Mouse (Mus musculus): ENCODE data around the gene Fkbp6.

Fkbp6 gene

GRCm38 (mm10) chr5:135351606-135352005, 1.8 kb upstream of the Fkbp6 start:
- in situ Hi-C loops (cut with MboI, MseI): no loop called here

- in situ Hi-C loops (cut with MboI, MseI): no loop called here
These were observed 2.3 kb downstream of the Fkbp6 start for GRCm38 (mm10) chr5:135347511-135348011.

GRCm38 (mm10) chr5:135346430-135346829, 3.4 kb downstream of the Fkbp6 start:
- in situ Hi-C loops (cut with MboI, MseI): no loop called here

- in situ Hi-C loops (cut with MboI, MseI): no loop called here
These were observed 3.9 kb downstream of the Fkbp6 start for GRCm38 (mm10) chr5:135345989-135346388.

GRCm38 (mm10) chr5:135337575-135337974, 12.3 kb downstream of the Fkbp6 start:
- in situ Hi-C loops (cut with MboI, MseI): no loop called here

GRCm38 (mm10) chr5:135331161-135331560, 18.7 kb downstream of the Fkbp6 start:
- in situ Hi-C loops (cut with MboI, MseI): no loop called here

- in situ Hi-C loops (cut with MboI, MseI): no loop called here
These were observed 19.6 kb downstream of the Fkbp6 start for GRCm38 (mm10) chr5:135330201-135330600.

- in situ Hi-C loops (cut with MboI, MseI): no loop called here
These were observed 20.4 kb downstream of the Fkbp6 start for GRCm38 (mm10) chr5:135329471-135329870.

- in situ Hi-C loops (cut with MboI, MseI): no loop called here
These were observed 23.7 kb downstream of the Fkbp6 start for GRCm38 (mm10) chr5:135326121-135326659.

GRCm38 (mm10) chr5:135322197-135322596, 27.6 kb downstream of the Fkbp6 start:
- in situ Hi-C loops (cut with MboI, MseI): no loop called here

- in situ Hi-C loops (cut with MboI, MseI): no loop called here
These were observed 30.0 kb downstream of the Fkbp6 start for GRCm38 (mm10) chr5:135319856-135320255.

GRCm38 (mm10) chr5:135316177-135316576, 33.7 kb downstream of the Fkbp6 start:
- in situ Hi-C loops (cut with MboI, MseI): no loop called here

GRCm38 (mm10) chr5:135306321-135306965, 43.4 kb downstream of the Fkbp6 start:
- in situ Hi-C loops (cut with MboI, MseI): no loop called here

GRCm38 (mm10) chr5:135302454-135302853, 47.4 kb downstream of the Fkbp6 start:
- in situ Hi-C loops (cut with MboI, MseI): no loop called here

- in situ Hi-C loops (cut with MboI, MseI): no loop called here
These were observed 47.9 kb downstream of the Fkbp6 start for GRCm38 (mm10) chr5:135301916-135302315.

GRCm38 (mm10) chr5:135292001-135292400, 57.8 kb downstream of the Fkbp6 start:
- in situ Hi-C loops (cut with MboI, MseI): no loop called here

- in situ Hi-C loops (cut with MboI, MseI): no loop called here
These were observed 58.7 kb downstream of the Fkbp6 start for GRCm38 (mm10) chr5:135291193-135291592.

- in situ Hi-C loops (cut with MboI, MseI): no loop called here
These were observed 59.1 kb downstream of the Fkbp6 start for GRCm38 (mm10) chr5:135290703-135291102.

GRCm38 (mm10) chr5:135286926-135287325, 62.9 kb downstream of the Fkbp6 start:
- in situ Hi-C loops (cut with MboI, MseI): loop anchor here (10.0 kb wide), 1 partner anchor 52 kb away; no protein-coding TSS in a partner anchor

GRCm38 (mm10) chr5:135286185-135286584, 63.7 kb downstream of the Fkbp6 start:
- in situ Hi-C loops (cut with MboI, MseI): loop anchor here (10.0 kb wide), 1 partner anchor 51 kb away; no protein-coding TSS in a partner anchor

GRCm38 (mm10) chr5:135285211-135285610, 64.6 kb downstream of the Fkbp6 start:
- in situ Hi-C loops (cut with MboI, MseI): loop anchor here (10.0 kb wide), 1 partner anchor 50 kb away; no protein-coding TSS in a partner anchor

GRCm38 (mm10) chr5:135280226-135280625, 69.6 kb downstream of the Fkbp6 start:
- in situ Hi-C loops (cut with MboI, MseI): loop anchor here (10.0 kb wide), 1 partner anchor 45 kb away; no protein-coding TSS in a partner anchor

GRCm38 (mm10) chr5:135276597-135276996, 73.2 kb downstream of the Fkbp6 start:
- in situ Hi-C loops (cut with MboI, MseI): no loop called here

Measured in T-helper 1 cell (primary cell).